Mouse (Mus musculus) intestine, embryonic 14.5 days (tissue): ENCODE data around the gene Spock2. TPM values are rescaled to one million over a fixed set of nuclear protein-coding genes. Genes with fewer than 3 reads are reported as not detected.

Experiments used
- ATAC-seq: fragments of 200-750 bp; cut with Nextera tagmentation; replicated peaks from 2 replicates; pipeline ENCODE4 v1.8.0; 2017; ENCODE audit warnings: low read depth, moderate number of reproducible peaks, moderate TSS enrichment, moderate library complexity; ENCODE audit not compliant: low FRiP score, low TSS enrichment
- DNase-seq: peaks from one replicate; pipeline ENCODE4 v3.0.0-alpha.2; 2018; ENCODE audit warnings: low spot score
- H3K27ac ChIP-seq: fragments of 300-500 bp; sonication (generic); 2 replicates; pipeline ENCODE4 v1.5.1; 2014; ENCODE audit warnings: low read depth, mild to moderate bottlenecking, control low read depth
- H3K27me3 ChIP-seq: fragments of 300-500 bp; sonication (generic); replicated peaks from 2 replicates; pipeline ENCODE4 v1.6.1; 2014; ENCODE audit warnings: low read length, control low read depth; ENCODE audit not compliant: control insufficient read depth, insufficient read depth
- H3K36me3 ChIP-seq: fragments of 300-500 bp; sonication (generic); 2 replicates; pipeline ENCODE4 v1.6.1; 2014; ENCODE audit warnings: low read length, control low read depth; ENCODE audit not compliant: control insufficient read depth, insufficient read depth
- H3K4me1 ChIP-seq: fragments of 300-500 bp; sonication (generic); replicated peaks from 2 replicates; pipeline ENCODE4 v1.6.1; 2014; ENCODE audit warnings: low read length, control low read depth, mixed read lengths; ENCODE audit not compliant: control insufficient read depth, insufficient read depth
- H3K4me2 ChIP-seq: fragments of 300-500 bp; sonication (generic); 2 replicates; pipeline ENCODE4 v1.6.1; 2014; ENCODE audit warnings: low read length
- H3K4me3 ChIP-seq: fragments of 300-500 bp; sonication (generic); 2 replicates; pipeline ENCODE4 v1.5.1; 2014; ENCODE audit warnings: low read depth, low read length, control low read depth, mixed read lengths
- H3K9ac ChIP-seq: fragments of 300-500 bp; sonication (generic); 2 replicates; pipeline ENCODE4 v1.6.1; 2014; ENCODE audit warnings: mild to moderate bottlenecking, low read length
- H3K9me3 ChIP-seq: fragments of 300-500 bp; sonication (generic); 2 replicates; pipeline ENCODE4 v1.6.1; 2016; ENCODE audit warnings: low read length, control low read depth; ENCODE audit not compliant: control insufficient read depth
- WGBS: fragments of 180-500 bp; shearing (Covaris S2); extraction: QIAGEN DNeasy Blood & Tissue Kit; methylation state at CpG from one replicate; pipeline ENCODE4 v1.1.7; 2014; 5-methylcytosine and 5-hydroxymethylcytosine counted together
- polyA plus RNA-seq: library from polyadenylated mRNA; unstranded; fragments of >200 nt; fragmentation: Nextera tagmentation; extraction: Ambion mirVana; gene quantifications from 2 replicates; pipeline ENCODE4 v1.2.1, GENCODE M21; 2014

Gene Spock2
- polyA plus RNA-seq, 1 experiment from 2014 or later: 3.7 TPM

GRCm38 (mm10) chr10:60080601-60080981 is 25.4 kb upstream of the Spock2 start:
- Histone ChIP-seq H3K9ac (no peak overlapping the region), H3K4me3 (no peak overlapping the region), H3K36me3 (no peaks in the 10 kb centered on the region), H3K4me2 (no peak overlapping the region), H3K4me1 (peaks cover 28% of the 10 kb centered on the region), H3K9me3 (no peaks in the 10 kb centered on the region), H3K27me3 (no peaks in the 10 kb centered on the region), H3K27ac (0 out of 2 replicates have a peak overlapping the region, but pooled peaks have one; percentile 12)
- 16% methylated on average over 5 of the region's 5 CpGs for WGBS
- no peak for DNase-seq
- no peak for ATAC-seq

DNA sequence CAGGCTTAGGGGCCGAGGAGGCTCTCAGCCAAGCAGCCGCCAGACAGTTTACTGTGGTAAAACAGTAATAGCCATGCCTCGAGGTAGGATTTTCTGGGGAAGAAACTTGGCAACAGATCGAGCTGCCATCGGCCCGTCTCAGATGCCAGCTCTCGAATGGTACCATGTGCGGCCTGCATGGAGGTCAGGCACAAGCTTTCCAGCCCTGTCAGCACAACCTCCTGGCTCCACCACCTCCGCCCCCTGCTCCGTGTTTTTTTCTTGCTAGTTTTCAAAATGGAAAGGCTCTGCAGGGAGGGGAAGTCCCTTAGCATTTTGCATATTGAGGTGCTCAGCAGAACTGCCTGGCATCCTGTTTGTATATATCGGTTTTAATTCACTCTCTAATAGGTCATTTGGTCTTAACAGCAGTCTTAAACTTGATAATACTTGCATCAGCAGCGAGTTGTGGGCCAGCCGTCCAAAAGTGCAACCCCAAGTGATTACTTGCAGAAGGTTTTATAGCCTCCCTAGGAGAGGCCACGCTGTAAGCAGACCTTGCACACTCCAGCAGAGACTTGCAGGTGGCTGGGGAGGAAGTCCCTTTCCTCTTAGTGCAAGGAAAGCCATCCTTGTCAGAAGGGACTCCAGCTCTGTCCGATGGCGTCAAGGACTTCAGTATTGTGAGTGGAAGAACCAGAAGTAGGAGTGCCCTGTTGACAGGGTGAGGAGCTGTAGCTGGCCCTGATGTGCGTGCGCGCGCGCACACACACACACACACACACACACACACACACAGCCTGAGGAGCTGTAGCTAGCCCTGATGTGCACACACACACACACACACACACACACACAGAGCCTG is 24.8 kb upstream of the Spock2 start:
- Histone ChIP-seq H3K4me3 (no peak overlapping the region), H3K36me3 (no peaks in the 10 kb centered on the region), H3K9me3 (no peaks in the 10 kb centered on the region), H3K4me2 (no peak overlapping the region), H3K9ac (no peak overlapping the region), H3K27ac (0 out of 2 replicates have a peak overlapping the region, but pooled peaks have one; percentile 12), H3K27me3 (no peaks in the 10 kb centered on the region), H3K4me1 (peaks cover 28% of the 10 kb centered on the region)
- peak; percentile 54 for ATAC-seq
- 50% methylated on average over 21 of the region's 21 CpGs for WGBS
- no peak for DNase-seq

- 0 out of 2 replicates have a peak, but pooled peaks have one; percentile 37 for ATAC-seq
- no peak for DNase-seq
These were observed 24.1 kb upstream of the Spock2 start for GRCm38 (mm10) chr10:60081905-60082304.

GRCm38 (mm10) chr10:60084065-60084464 is 22.0 kb upstream of the Spock2 start:
- Histone ChIP-seq H3K4me2 (no peak overlapping the region), H3K9ac (no peak overlapping the region), H3K4me1 (peaks cover 17% of the 10 kb centered on the region), H3K27ac (no peak overlapping the region), H3K27me3 (no peaks in the 10 kb centered on the region), H3K4me3 (no peak overlapping the region), H3K36me3 (no peaks in the 10 kb centered on the region), H3K9me3 (no peaks in the 10 kb centered on the region)
- ATAC-seq (no peak), DNase-seq (no peak)
- WGBS: 77% methylated on average over 4 of the region's 4 CpGs

More at GRCm38 (mm10) chr10:60081905-60082304, 24.1 kb upstream of the Spock2 start:
- Histone ChIP-seq H3K4me3 (no peak overlapping the region), H3K4me2 (no peak overlapping the region), H3K27ac (no peak overlapping the region), H3K9ac (no peak overlapping the region), H3K27me3 (no peaks in the 10 kb centered on the region), H3K36me3 (no peaks in the 10 kb centered on the region), H3K9me3 (no peaks in the 10 kb centered on the region), H3K4me1 (peaks cover 28% of the 10 kb centered on the region)
- 47% methylated on average over 5 of the region's 5 CpGs for WGBS

DNA sequence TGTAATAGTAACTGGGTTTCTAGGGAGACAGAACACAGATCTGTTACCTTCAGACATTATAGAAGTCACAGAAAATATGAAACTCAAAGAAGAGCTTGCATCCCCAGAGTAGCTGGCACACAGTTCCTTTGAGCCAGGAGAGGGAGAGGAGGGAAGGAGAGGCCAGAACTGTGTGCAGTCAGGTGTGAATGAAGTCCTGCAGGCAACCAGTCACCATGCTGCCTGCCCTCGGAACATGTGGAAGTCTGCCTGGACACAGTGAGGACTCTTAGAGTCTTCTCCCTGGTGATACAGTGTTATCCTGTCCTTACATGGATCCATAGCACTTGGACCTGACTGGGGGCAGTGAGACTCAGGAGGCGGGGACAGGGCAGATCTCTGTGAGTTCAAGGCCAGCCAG is 13.7 kb upstream of the Spock2 start:
- 89% methylated on average over 2 of the region's 2 CpGs for WGBS

GRCm38 (mm10) chr10:60093751-60094150 is 12.3 kb upstream of the Spock2 start:
- Histone ChIP-seq H3K4me1 (peaks cover 8% of the 10 kb centered on the region; the same call in 1 of the 2 replicates), H3K27me3 (no peaks in the 10 kb centered on the region), H3K9me3 (no peaks in the 10 kb centered on the region), H3K4me2 (no peak overlapping the region), H3K36me3 (0 out of 2 replicates have a peak, but pooled peaks cover 3% of the 10 kb centered on the region), H3K9ac (no peak overlapping the region), H3K4me3 (no peak overlapping the region), H3K27ac (no peak overlapping the region)
- DNase-seq (no peak), ATAC-seq (no peak)
- 95% methylated on average over 2 of the region's 2 CpGs for WGBS

More for the DNA sequence above, 13.7 kb upstream of the Spock2 start:
- no peak for DNase-seq
- no peak overlapping the region for H3K4me3 ChIP-seq
- H3K27ac ChIP-seq: no peak overlapping the region
- no peaks in the 10 kb centered on the region for H3K27me3 ChIP-seq
- H3K4me2 ChIP-seq: no peak overlapping the region
- no peak for ATAC-seq
- H3K9me3 ChIP-seq: no peaks in the 10 kb centered on the region
- H3K36me3 ChIP-seq: no peaks in the 10 kb centered on the region
- H3K9ac ChIP-seq: no peak overlapping the region
- peaks cover 5% of the 10 kb centered on the region; the same call in 1 of the 2 replicates for H3K4me1 ChIP-seq

DNA sequence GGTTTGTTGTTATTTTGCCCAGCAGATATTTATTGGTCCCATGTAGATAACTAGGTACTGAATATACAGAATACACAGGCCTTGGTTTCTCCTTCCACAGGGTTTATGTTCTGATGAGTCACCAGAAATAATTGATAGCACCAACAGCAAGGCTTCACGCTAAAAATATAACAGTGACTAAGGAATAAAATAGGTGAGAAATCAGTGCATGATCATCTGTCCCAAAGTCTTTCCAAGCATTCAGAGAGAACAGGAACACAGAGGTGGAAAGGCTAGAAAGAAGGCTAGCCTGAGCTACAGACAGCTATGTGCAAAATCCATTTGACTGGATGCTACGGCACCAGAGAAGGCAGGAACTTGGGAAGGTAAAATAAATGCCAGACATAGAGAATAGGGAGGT is 10.5 kb upstream of the Spock2 start:
- H3K36me3 ChIP-seq: 0 out of 2 replicates have a peak, but pooled peaks cover 8% of the 10 kb centered on the region
- no peak overlapping the region for H3K9ac ChIP-seq
- no peaks in the 10 kb centered on the region for H3K9me3 ChIP-seq
- WGBS: 86% methylated on average over 2 of the region's 2 CpGs
- H3K4me3 ChIP-seq: no peak overlapping the region
- H3K27ac ChIP-seq: no peak overlapping the region
- H3K27me3 ChIP-seq: no peaks in the 10 kb centered on the region
- no peak for DNase-seq
- peaks cover 8% of the 10 kb centered on the region; the same call in 1 of the 2 replicates for H3K4me1 ChIP-seq
- no peak for ATAC-seq
- no peak overlapping the region for H3K4me2 ChIP-seq

DNA sequence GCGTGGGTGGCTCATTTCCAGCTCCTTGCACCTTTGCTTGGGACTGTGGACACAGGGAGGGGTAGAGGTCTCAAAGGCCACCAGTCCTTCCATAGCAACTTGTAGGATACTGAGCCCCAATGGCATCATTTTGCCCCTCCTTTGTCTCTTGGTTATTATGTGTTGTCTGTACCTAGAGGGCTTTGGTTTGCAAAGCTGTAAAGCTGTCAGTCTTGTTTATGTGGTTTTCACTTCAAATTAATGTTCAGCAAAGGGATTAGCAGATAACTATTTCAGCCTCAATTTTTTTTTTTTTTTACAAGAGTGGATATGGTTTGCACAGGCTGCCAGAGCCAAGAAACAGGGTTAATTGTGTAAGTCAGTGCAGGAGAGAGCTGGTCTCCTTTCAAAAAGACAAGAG is 9.7 kb upstream of the Spock2 start:
- ATAC-seq (no peak), DNase-seq (no peak)
- H3K27ac ChIP-seq: no peak overlapping the region
- no peak overlapping the region for H3K4me2 ChIP-seq
- H3K9ac ChIP-seq: no peak overlapping the region
- no peaks in the 10 kb centered on the region for H3K9me3 ChIP-seq
- H3K4me1 ChIP-seq: peaks cover 8% of the 10 kb centered on the region; the same call in 1 of the 2 replicates
- 0 out of 2 replicates have a peak, but pooled peaks cover 8% of the 10 kb centered on the region for H3K36me3 ChIP-seq
- no peak overlapping the region for H3K4me3 ChIP-seq
- H3K27me3 ChIP-seq: no peaks in the 10 kb centered on the region
- WGBS: 41% methylated on average over 1 of the region's 1 CpGs
